Mouse (Mus musculus) CD4-positive naive resting alpha-beta T cell, adult 57 days (primary cell): ENCODE data around the gene Slc6a18. TPM values are rescaled to one million over a fixed set of nuclear protein-coding genes. Genes with fewer than 3 reads are reported as not detected.

Experiments
- total RNA-seq: library from RNA; stranded (reverse); gene quantifications from one replicate; pipeline ENCODE4 v1.2.4, GENCODE M21; 2023

Slc6a18 gene
- not detected for total RNA-seq

DNA sequence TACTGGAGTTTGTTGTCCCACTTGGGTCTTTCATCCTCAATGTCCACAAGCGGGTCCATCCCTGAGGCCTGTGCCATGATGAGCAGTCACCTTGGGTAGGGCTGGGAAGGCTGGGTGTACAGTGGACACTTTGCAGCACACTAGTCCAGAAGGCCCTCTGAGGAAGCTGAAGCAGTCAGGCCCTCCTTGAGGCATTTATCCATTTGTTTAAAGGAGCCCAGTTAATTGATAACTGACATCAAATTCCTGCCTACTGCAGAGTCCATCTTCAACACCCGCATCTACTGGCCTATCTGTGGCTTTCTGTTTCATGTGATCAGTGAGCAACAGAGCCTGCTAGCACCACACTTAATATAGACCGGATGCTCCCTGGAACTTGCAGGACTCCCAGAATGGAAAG, at the start of gene Slc6a18:
Slc6a18 (minus strand) TSS at position 171 of the 400 bp plus-strand sequence.

DNA sequence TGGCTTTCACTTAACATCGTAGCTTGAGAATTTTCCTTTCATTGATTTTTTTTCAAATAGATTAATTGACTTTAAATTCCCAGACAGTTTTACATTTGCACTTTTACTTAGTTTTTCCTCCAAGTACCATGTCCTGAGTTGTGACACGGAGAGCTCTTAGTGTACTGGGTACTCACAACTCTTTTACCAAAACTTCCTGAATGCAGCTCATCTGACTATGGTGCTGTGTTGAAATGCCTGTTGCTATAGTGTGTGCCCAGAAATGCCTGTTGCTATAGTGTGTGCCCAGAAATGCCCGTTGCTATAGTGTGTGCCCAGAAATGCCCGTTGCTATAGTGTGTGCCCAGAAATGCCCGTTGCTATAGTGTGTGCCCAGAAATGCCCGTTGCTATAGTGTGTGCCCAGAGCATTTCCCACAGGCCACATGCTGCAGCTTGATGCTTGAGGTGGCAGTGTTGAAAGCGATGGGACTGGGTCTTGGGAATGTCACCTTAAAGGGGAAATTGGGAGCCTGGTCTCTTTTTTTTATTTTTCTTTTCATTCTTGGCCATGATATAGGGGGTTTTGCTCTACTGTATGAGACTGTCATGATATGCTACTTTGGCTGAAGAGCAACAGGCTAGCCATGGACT, 27.0 kb upstream of the Slc6a18 start, which contains the start of gene Slc6a19:
Slc6a19 (minus strand) TSS at position 172 of the 632 bp plus-strand sequence.

DNA sequence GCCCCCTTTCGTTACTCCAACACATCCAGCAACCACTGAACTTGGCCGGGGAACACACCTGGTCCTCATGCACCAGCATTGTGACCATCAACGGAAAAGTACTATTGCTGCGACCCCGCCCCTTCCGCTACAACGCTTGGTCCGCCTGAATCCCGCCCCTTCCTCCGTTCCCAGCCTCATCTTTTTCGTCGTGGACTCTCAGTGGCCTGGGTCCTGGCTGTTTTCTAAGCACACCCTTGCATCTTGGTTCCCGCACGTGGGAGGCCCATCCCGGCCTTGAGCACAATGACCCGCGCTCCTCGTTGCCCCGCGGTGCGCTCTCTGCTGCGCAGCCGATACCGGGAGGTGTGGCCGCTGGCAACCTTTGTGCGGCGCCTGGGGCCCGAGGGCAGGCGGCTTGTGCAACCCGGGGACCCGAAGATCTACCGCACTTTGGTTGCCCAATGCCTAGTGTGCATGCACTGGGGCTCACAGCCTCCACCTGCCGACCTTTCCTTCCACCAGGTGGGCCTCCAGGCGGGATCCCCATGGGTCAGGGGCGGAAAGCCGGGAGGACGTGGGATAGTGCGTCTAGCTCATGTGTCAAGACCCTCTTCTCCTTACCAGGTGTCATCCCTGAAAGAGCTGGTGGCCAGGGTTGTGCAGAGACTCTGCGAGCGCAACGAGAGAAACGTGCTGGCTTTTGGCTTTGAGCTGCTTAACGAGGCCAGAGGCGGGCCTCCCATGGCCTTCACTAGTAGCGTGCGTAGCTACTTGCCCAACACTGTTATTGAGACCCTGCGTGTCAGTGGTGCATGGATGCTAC, 50.9 kb downstream of the Slc6a18 start, which contains the start of gene Tert:
Tert (plus strand) TSS at position 167 of the 805 bp plus-strand sequence.

Other genes starting within 250 kb of the Slc6a18 start
- 55.0 TPM for gene Lpcat1, start 210.8 kb downstream of the Slc6a18 start, total RNA-seq
- gene Slc6a3, start 141.3 kb downstream of the Slc6a18 start, total RNA-seq = not detected
- 104 TPM for gene Clptm1l, start 74.0 kb downstream of the Slc6a18 start, total RNA-seq
- gene Tert, start 51.1 kb downstream of the Slc6a18 start, total RNA-seq = 6.7 TPM
- 2.9 TPM for gene Slc6a19, start 26.8 kb upstream of the Slc6a18 start, total RNA-seq
- 310 TPM for gene Slc12a7, start 55.1 kb upstream of the Slc6a18 start, total RNA-seq
- not detected for gene Nkd2, start 169.6 kb upstream of the Slc6a18 start, total RNA-seq